Mouse (Mus musculus) cerebellum, adult 9-11 months (tissue): ENCODE measurements around the gene C530008M17Rik.

Source experiments
- DNase-seq: peaks from one replicate; pipeline ENCODE4 v3.0.0; 2022

The C530008M17Rik gene

GRCm38 (mm10) chr5:76656212-76656611 lies at the start of gene C530008M17Rik:
TSS of gene C530008M17Rik (plus strand) at chr5:76656512.
- DNase-seq, result no peak

GRCm38 (mm10) chr5:76609702-76610370 lies 46.5 kb upstream of the C530008M17Rik start:
- no peak for DNase-seq

- DNase-seq, result no peak
Observed at GRCm38 (mm10) chr5:76612867-76613499, 43.3 kb upstream of the C530008M17Rik start.

GRCm38 (mm10) chr5:76615276-76615675 lies 41.0 kb upstream of the C530008M17Rik start:
- no peak for DNase-seq

GRCm38 (mm10) chr5:76616196-76616747 lies 40.0 kb upstream of the C530008M17Rik start:
- no peak for DNase-seq

- DNase-seq, result no peak
Observed at GRCm38 (mm10) chr5:76618750-76619149, 37.6 kb upstream of the C530008M17Rik start.

GRCm38 (mm10) chr5:76623759-76624158 lies 32.6 kb upstream of the C530008M17Rik start:
- no peak for DNase-seq

- DNase-seq, result no peak
Observed at GRCm38 (mm10) chr5:76627770-76628169, 28.5 kb upstream of the C530008M17Rik start.

- no peak for DNase-seq
Observed at GRCm38 (mm10) chr5:76634012-76634411, 22.3 kb upstream of the C530008M17Rik start.

- no peak for DNase-seq
Observed at GRCm38 (mm10) chr5:76635592-76635991, 20.7 kb upstream of the C530008M17Rik start.

- no peak for DNase-seq
Observed at GRCm38 (mm10) chr5:76642076-76642475, 14.2 kb upstream of the C530008M17Rik start.

- DNase-seq, result no peak
Observed at GRCm38 (mm10) chr5:76644234-76644633, 12.1 kb upstream of the C530008M17Rik start.

GRCm38 (mm10) chr5:76645091-76645868 lies 11.0 kb upstream of the C530008M17Rik start:
- DNase-seq, result no peak

- no peak for DNase-seq
Observed at GRCm38 (mm10) chr5:76649897-76650296, 6.4 kb upstream of the C530008M17Rik start.

GRCm38 (mm10) chr5:76651151-76651725 lies 5.1 kb upstream of the C530008M17Rik start:
- no peak for DNase-seq

- DNase-seq, result peak; percentile 14
Observed at GRCm38 (mm10) chr5:76657245-76658083, 1.2 kb downstream of the C530008M17Rik start.

- no peak for DNase-seq
Observed at GRCm38 (mm10) chr5:76658084-76658934, 2.0 kb downstream of the C530008M17Rik start.

GRCm38 (mm10) chr5:76659958-76660635 lies 3.8 kb downstream of the C530008M17Rik start:
- no peak for DNase-seq

GRCm38 (mm10) chr5:76661310-76661709 lies 5.0 kb downstream of the C530008M17Rik start:
- no peak for DNase-seq

GRCm38 (mm10) chr5:76664936-76665335 lies 8.6 kb downstream of the C530008M17Rik start:
- DNase-seq, result no peak
